Mouse (Mus musculus) limb, embryonic 15.5 days (tissue): ENCODE measurements around the gene Havcr2. TPM values are rescaled to one million over a fixed set of nuclear protein-coding genes. Genes with fewer than 3 reads are reported as not detected.

ENCODE experiments used
- ATAC-seq: fragments of 200-750 bp; cut with Nextera tagmentation; 2 replicates; pipeline ENCODE4 v1.8.0; 2017; ENCODE audit warnings: low read depth, moderate TSS enrichment; ENCODE audit not compliant: insufficient number of reproducible peaks, low FRiP score, low TSS enrichment
- H3K27ac ChIP-seq: fragments of 300-500 bp; sonication (generic); 2 replicates; pipeline ENCODE4 v1.5.1; 2015; ENCODE audit warnings: moderate library complexity, mild to moderate bottlenecking, inconsistent platforms
- H3K27me3 ChIP-seq: fragments of 300-500 bp; sonication (generic); 2 replicates; pipeline ENCODE4 v1.6.1; 2015; ENCODE audit warnings: inconsistent platforms
- H3K36me3 ChIP-seq: fragments of 300-500 bp; sonication (generic); 2 replicates; pipeline ENCODE4 v1.6.1; 2015; ENCODE audit warnings: inconsistent platforms
- H3K4me1 ChIP-seq: fragments of 300-500 bp; sonication (generic); 2 replicates; pipeline ENCODE4 v1.6.1; 2015; ENCODE audit warnings: inconsistent platforms
- H3K4me2 ChIP-seq: fragments of 300-500 bp; sonication (generic); 2 replicates; pipeline ENCODE4 v1.6.1; 2015; ENCODE audit warnings: mild to moderate bottlenecking, inconsistent platforms
- H3K4me3 ChIP-seq: fragments of 300-500 bp; sonication (generic); 2 replicates; pipeline ENCODE4 v1.5.1; 2015; ENCODE audit warnings: mild to moderate bottlenecking, inconsistent platforms
- H3K9ac ChIP-seq: fragments of 300-500 bp; sonication (generic); 2 replicates; pipeline ENCODE4 v1.6.1; 2015; ENCODE audit warnings: inconsistent platforms
- H3K9me3 ChIP-seq: fragments of 300-500 bp; sonication (generic); 2 replicates; pipeline ENCODE4 v1.6.1; 2016; ENCODE audit warnings: inconsistent platforms
- WGBS: fragments of 180-500 bp; shearing (Covaris S2); methylation state at CpG from one replicate; pipeline ENCODE4 v1.1.7; 2015; 5-methylcytosine and 5-hydroxymethylcytosine counted together
- polyA plus RNA-seq: library from polyadenylated mRNA; unstranded; fragments of >200 nt; fragmentation: Nextera tagmentation; extraction: Ambion mirVana; gene quantifications from 2 replicates; pipeline ENCODE4 v1.2.1, GENCODE M21; 2015

Havcr2 gene
- polyA plus RNA-seq, 1 experiment from 2014 or later = 0.12 TPM

- H3K9me3 ChIP-seq = no peaks in the 10 kb centered on the region
- peak overlapping the region; percentile 66 for H3K4me2 ChIP-seq
- H3K4me3 ChIP-seq = peak overlapping the region; percentile 68
- H3K36me3 ChIP-seq = peaks cover 16% of the 10 kb centered on the region; the same call in 1 of the 2 replicates
- H3K4me1 ChIP-seq = peaks cover 3% of the 10 kb centered on the region
- no peaks in the 10 kb centered on the region for H3K27me3 ChIP-seq
- under 1% methylated on average over 23 of the region's 23 CpGs for WGBS
- ATAC-seq = no peak
- H3K9ac ChIP-seq = peak overlapping the region; percentile 67
- H3K27ac ChIP-seq = peak overlapping the region; percentile 86; the same call in 1 of the 2 replicates
Observed at GRCm38 (mm10) chr11:46437459-46438000, 17.2 kb upstream of the Havcr2 start.

- no peaks in the 10 kb centered on the region for H3K9me3 ChIP-seq
- peaks cover 3% of the 10 kb centered on the region for H3K4me1 ChIP-seq
- H3K4me3 ChIP-seq = no peak overlapping the region
- peaks cover 16% of the 10 kb centered on the region; the same call in 1 of the 2 replicates for H3K36me3 ChIP-seq
- 92% methylated on average over 5 of the region's 5 CpGs for WGBS
- ATAC-seq = no peak
- no peak overlapping the region for H3K4me2 ChIP-seq
- H3K27me3 ChIP-seq = no peaks in the 10 kb centered on the region
- H3K27ac ChIP-seq = no peak overlapping the region
- no peak overlapping the region for H3K9ac ChIP-seq
Observed at GRCm38 (mm10) chr11:46439005-46439543, 15.7 kb upstream of the Havcr2 start.

- Histone ChIP-seq H3K9ac (no peak overlapping the region), H3K4me1 (peaks cover 3% of the 10 kb centered on the region), H3K27me3 (no peaks in the 10 kb centered on the region), H3K36me3 (peaks cover 16% of the 10 kb centered on the region; the same call in 1 of the 2 replicates), H3K4me2 (no peak overlapping the region), H3K9me3 (no peaks in the 10 kb centered on the region), H3K27ac (no peak overlapping the region), H3K4me3 (no peak overlapping the region)
- no peak for ATAC-seq
- 100% methylated on average over 1 of the region's 1 CpGs for WGBS
Observed at GRCm38 (mm10) chr11:46441774-46442173, 13.0 kb upstream of the Havcr2 start.

- WGBS = 69% methylated on average over 1 of the region's 1 CpGs
- no peak for ATAC-seq
- peaks cover 16% of the 10 kb centered on the region; the same call in 1 of the 2 replicates for H3K36me3 ChIP-seq
Observed at GRCm38 (mm10) chr11:46443152-46443551, 11.6 kb upstream of the Havcr2 start.

GRCm38 (mm10) chr11:46443979-46444378 is 10.8 kb upstream of the Havcr2 start:
- no peaks in the 10 kb centered on the region for H3K9me3 ChIP-seq
- H3K36me3 ChIP-seq = peaks cover 16% of the 10 kb centered on the region; the same call in 1 of the 2 replicates
- H3K4me1 ChIP-seq = no peaks in the 10 kb centered on the region
- no peak overlapping the region for H3K4me2 ChIP-seq
- no peaks in the 10 kb centered on the region for H3K27me3 ChIP-seq
- WGBS = 86% methylated on average over 5 of the region's 5 CpGs
- no peak for ATAC-seq
- H3K4me3 ChIP-seq = no peak overlapping the region
- H3K27ac ChIP-seq = no peak overlapping the region
- H3K9ac ChIP-seq = no peak overlapping the region

More at GRCm38 (mm10) chr11:46443152-46443551, 11.6 kb upstream of the Havcr2 start:
- Histone ChIP-seq H3K9ac (no peak overlapping the region), H3K9me3 (no peaks in the 10 kb centered on the region), H3K27ac (no peak overlapping the region), H3K4me2 (no peak overlapping the region), H3K27me3 (no peaks in the 10 kb centered on the region), H3K4me1 (no peaks in the 10 kb centered on the region), H3K4me3 (no peak overlapping the region)

GRCm38 (mm10) chr11:46446150-46446549 is 8.6 kb upstream of the Havcr2 start:
- Histone ChIP-seq H3K4me1 (no peaks in the 10 kb centered on the region), H3K27me3 (no peaks in the 10 kb centered on the region), H3K4me2 (no peak overlapping the region), H3K9me3 (no peaks in the 10 kb centered on the region), H3K36me3 (peaks cover 9% of the 10 kb centered on the region; the same call in 1 of the 2 replicates), H3K27ac (no peak overlapping the region), H3K4me3 (no peak overlapping the region), H3K9ac (no peak overlapping the region)
- 88% methylated on average over 6 of the region's 6 CpGs for whole genome bisulfite sequencing
- no peak for ATAC-seq

GRCm38 (mm10) chr11:46447644-46448484 is 6.9 kb upstream of the Havcr2 start:
- ATAC-seq = no peak
- WGBS = 64% methylated on average over 13 of the region's 13 CpGs
- Histone ChIP-seq H3K27ac (no peak overlapping the region), H3K9me3 (no peaks in the 10 kb centered on the region), H3K4me2 (no peak overlapping the region), H3K4me1 (no peaks in the 10 kb centered on the region), H3K9ac (no peak overlapping the region), H3K27me3 (no peaks in the 10 kb centered on the region), H3K4me3 (no peak overlapping the region), H3K36me3 (no peaks in the 10 kb centered on the region)

GRCm38 (mm10) chr11:46449461-46450080 is 5.2 kb upstream of the Havcr2 start:
- H3K27me3 ChIP-seq = no peaks in the 10 kb centered on the region
- ATAC-seq = no peak
- no peak overlapping the region for H3K4me3 ChIP-seq
- H3K27ac ChIP-seq = no peak overlapping the region
- WGBS = 84% methylated on average over 11 of the region's 11 CpGs
- no peaks in the 10 kb centered on the region for H3K9me3 ChIP-seq
- no peaks in the 10 kb centered on the region for H3K36me3 ChIP-seq
- no peaks in the 10 kb centered on the region for H3K4me1 ChIP-seq
- no peak overlapping the region for H3K9ac ChIP-seq
- no peak overlapping the region for H3K4me2 ChIP-seq

GRCm38 (mm10) chr11:46459960-46460359 is 5.2 kb downstream of the Havcr2 start:
- WGBS = 63% methylated on average over 3 of the region's 3 CpGs
- Histone ChIP-seq H3K27ac (no peak overlapping the region), H3K9ac (no peak overlapping the region), H3K4me1 (no peaks in the 10 kb centered on the region), H3K4me3 (no peak overlapping the region), H3K27me3 (no peaks in the 10 kb centered on the region), H3K9me3 (no peaks in the 10 kb centered on the region), H3K36me3 (no peaks in the 10 kb centered on the region), H3K4me2 (no peak overlapping the region)
- no peak for ATAC-seq

- Histone ChIP-seq H3K4me2 (no peak overlapping the region), H3K4me1 (no peaks in the 10 kb centered on the region), H3K9me3 (no peaks in the 10 kb centered on the region), H3K27ac (no peak overlapping the region), H3K4me3 (no peak overlapping the region), H3K27me3 (no peaks in the 10 kb centered on the region), H3K9ac (no peak overlapping the region), H3K36me3 (no peaks in the 10 kb centered on the region)
- 53% methylated on average over 5 of the region's 5 CpGs for WGBS
- no peak for ATAC-seq
Observed at GRCm38 (mm10) chr11:46461362-46461761, 6.6 kb downstream of the Havcr2 start.

GRCm38 (mm10) chr11:46461931-46462330 is 7.2 kb downstream of the Havcr2 start:
- Histone ChIP-seq H3K36me3 (no peaks in the 10 kb centered on the region), H3K9ac (no peak overlapping the region), H3K4me2 (no peak overlapping the region), H3K27ac (no peak overlapping the region), H3K4me1 (no peaks in the 10 kb centered on the region), H3K27me3 (no peaks in the 10 kb centered on the region), H3K4me3 (no peak overlapping the region), H3K9me3 (no peaks in the 10 kb centered on the region)
- WGBS = 57% methylated on average over 5 of the region's 5 CpGs
- ATAC-seq = no peak

- Histone ChIP-seq H3K4me2 (no peak overlapping the region), H3K27me3 (no peaks in the 10 kb centered on the region), H3K9ac (no peak overlapping the region), H3K27ac (no peak overlapping the region), H3K36me3 (no peaks in the 10 kb centered on the region), H3K4me1 (no peaks in the 10 kb centered on the region), H3K9me3 (no peaks in the 10 kb centered on the region), H3K4me3 (no peak overlapping the region)
- no peak for ATAC-seq
- 89% methylated on average over 2 of the region's 2 CpGs for WGBS
Observed at GRCm38 (mm10) chr11:46466878-46467277, 12.1 kb downstream of the Havcr2 start.
